Mouse (Mus musculus) lung, adult 2 months (tissue): ENCODE measurements around the gene Ky.

Source experiments
- CTCF ChIP-seq: fragments of 200-500 bp; IDR thresholded peaks from 2 replicates; pipeline ENCODE4 v1.5.1; 2011; ENCODE audit warnings: mild to moderate bottlenecking, low read length, control low read depth; ENCODE audit not compliant: insufficient read depth
- POLR2A ChIP-seq: fragments of 200-500 bp; IDR thresholded peaks from 2 replicates; pipeline ENCODE4 v1.6.1; 2011; ENCODE audit warnings: low read depth, mild to moderate bottlenecking, control low read depth, low read length, borderline replicate concordance; ENCODE audit errors: extremely low read depth

- TF ChIP-seq CTCF (no peak), POLR2A (no peak)
Measured at GRCm38 (mm10) chr9:102581921-102582469, 76.4 kb downstream of the Ky start.
